ENCODE assay signal across 8 mouse cellular contexts in genomic region chr8:126736441-126736962, GRCm38 (mm10).
DNase-seq lines count a peak whose midpoint lies in the region; ATAC-seq lines count a peak whose summit lies in the region.

No protein-coding gene starts in this region.

- H3K9ac ChIP-seq in intestine, embryonic 16.5 days (ENCODE audit: low read depth, low read length), result peak overlapping the region; percentile 70

- H3K27me3 ChIP-seq in intestine, embryonic 16.5 days (replicated peaks; ENCODE audit: control insufficient read depth, insufficient read depth, low read length), result no peaks in the 10 kb centered on the region
- no peaks in the 10 kb centered on the region for H3K27me3 ChIP-seq in limb, embryonic 10.5 days (ENCODE audit: low read depth, poor library complexity, severe bottlenecking)
- H3K27me3 ChIP-seq in midbrain, embryonic 10.5 days (ENCODE audit: low read depth, poor library complexity, severe bottlenecking), result no peaks in the 10 kb centered on the region; the same call in 1 of the 2 replicates

- peaks cover 9% of the 10 kb centered on the region; the same call in 1 of the 2 replicates for H3K4me1 ChIP-seq in brown adipose tissue, adult 24 weeks (ENCODE audit: control insufficient read depth, insufficient read depth, insufficient read length, low read length)
- peaks cover 51% of the 10 kb centered on the region for H3K4me1 ChIP-seq in intestine, embryonic 16.5 days (ENCODE audit: control insufficient read depth, insufficient read depth, low read length)
- peaks cover 42% of the 10 kb centered on the region for H3K4me1 ChIP-seq in limb, embryonic 10.5 days
- H3K4me1 ChIP-seq in midbrain, embryonic 10.5 days, result peaks cover 46% of the 10 kb centered on the region

- peak; percentile 76 for ATAC-seq in intestine, embryonic 16.5 days

- peak; percentile 8 for DNase-seq in ZHBTc4 (ENCODE audit: low read depth, low spot score)
- DNase-seq in gastrocnemius, postnatal 25 days, result peak; percentile 94
- no peak for DNase-seq in limb, embryonic 10.5 days (ENCODE audit: low spot score)
- DNase-seq in midbrain, embryonic 10.5 days (ENCODE audit: low spot score), result peak; percentile 32
- DNase-seq in natural killer cell, adult 2 months (ENCODE audit: low spot score in 2 of 2), result no peak
- DNase-seq in cerebellum, adult 9-10 months, result no peak

- no peaks in the 10 kb centered on the region for H3K36me3 ChIP-seq in intestine, embryonic 16.5 days (ENCODE audit: control insufficient read depth, insufficient read depth, low read length)
- H3K36me3 ChIP-seq in limb, embryonic 10.5 days, result no peaks in the 10 kb centered on the region
- no peaks in the 10 kb centered on the region for H3K36me3 ChIP-seq in midbrain, embryonic 10.5 days

- WGBS in intestine, embryonic 16.5 days, result 14% methylated on average over 10 of the region's 10 CpGs
- WGBS in limb, embryonic 10.5 days, result 52% methylated on average over 10 of the region's 10 CpGs
- WGBS in midbrain, embryonic 10.5 days, result 31% methylated on average over 10 of the region's 10 CpGs

- H3K4me2 ChIP-seq in intestine, embryonic 16.5 days (ENCODE audit: low read depth, low read length), result peak overlapping the region; percentile 44

- no peak overlapping the region for H3K4me3 ChIP-seq in brown adipose tissue, adult 24 weeks (ENCODE audit: insufficient read depth, low read depth, low read length)
- 0 out of 2 replicates have a peak overlapping the region, but pooled peaks have one; percentile 8 for H3K4me3 ChIP-seq in intestine, embryonic 16.5 days (ENCODE audit: low read length)
- H3K4me3 ChIP-seq in limb, embryonic 10.5 days, result no peak overlapping the region
- no peak overlapping the region for H3K4me3 ChIP-seq in midbrain, embryonic 10.5 days

- H3K9me3 ChIP-seq in intestine, embryonic 16.5 days (ENCODE audit: control insufficient read depth, low read length), result no peaks in the 10 kb centered on the region
- no peaks in the 10 kb centered on the region for H3K9me3 ChIP-seq in limb, embryonic 10.5 days (replicated peaks)
- no peaks in the 10 kb centered on the region for H3K9me3 ChIP-seq in midbrain, embryonic 10.5 days (replicated peaks)

- peak overlapping the region; percentile 95 for H3K27ac ChIP-seq in brown adipose tissue, adult 24 weeks (replicated peaks; ENCODE audit: low read depth, low read length)
- peak overlapping the region; percentile 99 for H3K27ac ChIP-seq in intestine, embryonic 16.5 days (ENCODE audit: low read length)
- peak overlapping the region; percentile 81 for H3K27ac ChIP-seq in limb, embryonic 10.5 days
- peak overlapping the region; percentile 82 for H3K27ac ChIP-seq in midbrain, embryonic 10.5 days (replicated peaks)

Comparison
In these comparisons a context has a peak if more than half of its experiments do, and no peak if none do; other contexts are left out.
1. DNase-seq: peak in ZHBTc4 (single experiment), gastrocnemius, postnatal 25 days (single experiment) and midbrain, embryonic 10.5 days (single experiment); none in limb, embryonic 10.5 days (single experiment), natural killer cell, adult 2 months (0 of 2) and cerebellum, adult 9-10 months (single experiment).
2. Peak in every context shown above with its lines, with median percentiles within 50 percentile points of each other: H3K27ac ChIP-seq.